Mouse (Mus musculus): ENCODE data around the gene Il18rap.
A peak's percentile ranks its signal among the peaks of the same experiment; 100 is the strongest.

Gene Il18rap

GRCm38 (mm10) chr1:40514851-40515585 is at the start of gene Il18rap:
Il18rap (plus strand) TSS chr1:40515362.
- no peak for DNase-seq (ENCODE audit: low read depth, low spot score)

- DNase-seq (ENCODE audit: low read depth, low spot score) = no peak
Observed at GRCm38 (mm10) chr1:40465477-40466430, 49.4 kb upstream of the Il18rap start, which contains the start of gene Il18r1. Il18r1 (plus strand) TSS chr1:40465552.

GRCm38 (mm10) chr1:40467306-40467705 is 47.9 kb upstream of the Il18rap start:
- DNase-seq (ENCODE audit: low read depth, low spot score) = no peak

- DNase-seq (ENCODE audit: low read depth, low spot score) = no peak
Observed at GRCm38 (mm10) chr1:40468805-40469204, 46.4 kb upstream of the Il18rap start.

- DNase-seq (ENCODE audit: low read depth, low spot score) = no peak
Observed at GRCm38 (mm10) chr1:40469900-40470299, 45.3 kb upstream of the Il18rap start.

- DNase-seq (ENCODE audit: low read depth, low spot score) = no peak
Observed at GRCm38 (mm10) chr1:40472401-40472800, 42.8 kb upstream of the Il18rap start.

GRCm38 (mm10) chr1:40473640-40474039 is 41.5 kb upstream of the Il18rap start:
- DNase-seq (ENCODE audit: low read depth, low spot score) = no peak

GRCm38 (mm10) chr1:40474336-40474735 is 40.8 kb upstream of the Il18rap start:
- DNase-seq (ENCODE audit: low read depth, low spot score) = no peak

- DNase-seq (ENCODE audit: low read depth, low spot score) = no peak
Observed at GRCm38 (mm10) chr1:40475697-40476096, 39.5 kb upstream of the Il18rap start.

- DNase-seq (ENCODE audit: low read depth, low spot score) = peak; percentile 20
Observed at GRCm38 (mm10) chr1:40476756-40477155, 38.4 kb upstream of the Il18rap start.

- no peak for DNase-seq (ENCODE audit: low read depth, low spot score)
Observed at GRCm38 (mm10) chr1:40479505-40479923, 35.6 kb upstream of the Il18rap start.

- no peak for DNase-seq (ENCODE audit: low read depth, low spot score)
Observed at GRCm38 (mm10) chr1:40494594-40494993, 20.6 kb upstream of the Il18rap start.

- DNase-seq (ENCODE audit: low read depth, low spot score) = no peak
Observed at GRCm38 (mm10) chr1:40499708-40500107, 15.5 kb upstream of the Il18rap start.

GRCm38 (mm10) chr1:40501126-40501525 is 14.0 kb upstream of the Il18rap start:
- DNase-seq (ENCODE audit: low read depth, low spot score) = no peak

GRCm38 (mm10) chr1:40501546-40502398 is 13.4 kb upstream of the Il18rap start:
- peak; percentile 44 for DNase-seq (ENCODE audit: low read depth, low spot score)

GRCm38 (mm10) chr1:40504548-40504947 is 10.6 kb upstream of the Il18rap start:
- DNase-seq (ENCODE audit: low read depth, low spot score) = no peak

GRCm38 (mm10) chr1:40516364-40516763 is 1.2 kb downstream of the Il18rap start:
- DNase-seq (ENCODE audit: low read depth, low spot score) = no peak

GRCm38 (mm10) chr1:40522918-40523317 is 7.8 kb downstream of the Il18rap start:
- DNase-seq (ENCODE audit: low read depth, low spot score) = no peak

- DNase-seq (ENCODE audit: low read depth, low spot score) = no peak
Observed at GRCm38 (mm10) chr1:40523971-40524722, 9.0 kb downstream of the Il18rap start.

GRCm38 (mm10) chr1:40529287-40529686 is 14.1 kb downstream of the Il18rap start:
- no peak for DNase-seq (ENCODE audit: low read depth, low spot score)

- peak; percentile 19 for DNase-seq (ENCODE audit: low read depth, low spot score)
Observed at GRCm38 (mm10) chr1:40537577-40537976, 22.4 kb downstream of the Il18rap start.

Data from brain, adult 2 months (tissue).